Mouse (Mus musculus) left cerebral cortex, postnatal 10 days (tissue): Measurements from ENCODE around the gene Arr3. TPM values are rescaled to one million over a fixed set of nuclear protein-coding genes. Genes with fewer than 3 reads are reported as not detected.
A peak's percentile ranks its signal among the peaks of the same experiment; 100 is the strongest.

Experiments
- DNase-seq, 2 experiments: peaks; one replicate each; pipeline ENCODE4 v3.0.0; 2021 to 2022; ENCODE audit warnings: low spot score in 2 of 2, mixed read lengths in 1 of 2; ENCODE audit errors: extremely low spot score in 1 of 2
- intact Hi-C: fragments of 180-260 bp; cut with DNase I; formaldehyde crosslinking; loops from one replicate; pipeline ENCODE4 v1.15.1; 2025
- total RNA-seq, 2 experiments: library from RNA; stranded (reverse); gene quantifications; 2 replicates each; pipeline ENCODE4 v1.2.3; 2021

Gene Arr3
- under 1 TPM in 1 of 2 experiments, not detected in 1; 0.36 TPM for total RNA-seq

GRCm38 (mm10) chrX:100605314-100605713, at the start of gene Arr3:
Arr3 (plus strand) TSS chrX:100605497.
- no peak for DNase-seq
- intact Hi-C loops, result no loop called here

- no peak for DNase-seq
- intact Hi-C loops, result no loop called here
Measured at GRCm38 (mm10) chrX:100556026-100556425, 49.3 kb upstream of the Arr3 start.

- no peak for DNase-seq
- intact Hi-C loops, result no loop called here
Measured at GRCm38 (mm10) chrX:100565696-100566095, 39.6 kb upstream of the Arr3 start.

DNA sequence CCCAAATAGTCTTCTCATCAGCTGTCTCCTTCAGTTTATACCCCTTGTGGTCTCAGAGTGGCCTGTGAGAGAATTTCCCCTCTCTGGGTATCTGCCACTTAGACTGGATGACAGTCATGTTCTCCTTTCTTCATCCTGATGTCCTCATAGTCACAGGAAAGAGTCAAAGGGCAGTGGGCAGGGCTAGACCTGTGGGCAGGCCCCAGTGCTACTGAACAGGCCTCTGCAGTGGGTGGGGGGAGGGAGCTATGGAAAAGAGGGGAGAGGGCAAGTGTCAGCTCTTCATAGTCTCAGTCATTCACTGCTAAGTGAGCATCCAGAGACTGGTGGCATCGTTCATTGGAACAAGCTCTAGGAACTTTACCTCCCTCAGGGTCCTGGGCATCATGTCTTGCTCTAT, 33.3 kb upstream of the Arr3 start, which contains the start of gene Awat1:
TSS of gene Awat1 (plus strand) at position 301 of the 400 bp plus-strand sequence.
- intact Hi-C loops, result no loop called here
- no peak for DNase-seq

DNA sequence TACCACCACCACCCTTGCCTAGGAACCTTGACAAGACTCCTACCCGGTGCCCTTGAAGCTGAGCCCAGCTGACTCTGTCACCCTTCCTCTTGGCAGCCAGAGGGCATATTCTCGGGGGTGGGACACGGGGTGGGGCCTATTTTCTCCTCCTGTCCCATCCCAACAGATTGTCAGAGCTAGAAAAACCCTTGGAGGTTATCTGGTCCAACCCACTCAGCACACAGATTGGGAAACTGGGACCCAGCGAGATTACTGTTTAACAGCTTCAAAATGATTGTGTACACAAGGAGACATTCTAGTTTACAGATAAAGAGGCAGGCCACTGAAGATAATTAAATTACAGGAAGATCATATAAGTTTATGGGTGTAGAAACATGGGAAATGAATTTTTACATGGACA, 10.5 kb upstream of the Arr3 start, which contains the start of gene P2ry4:
TSS of gene P2ry4 (minus strand) at position 79 of the 400 bp plus-strand sequence.
- intact Hi-C loops, result no loop called here
- no peak for DNase-seq

GRCm38 (mm10) chrX:100597439-100597838, 7.9 kb upstream of the Arr3 start:
- peak; percentile 11 to 42 for DNase-seq
- intact Hi-C loops, result no loop called here

GRCm38 (mm10) chrX:100599755-100600154, 5.5 kb upstream of the Arr3 start:
- intact Hi-C loops, result no loop called here
- no peak for DNase-seq

DNA sequence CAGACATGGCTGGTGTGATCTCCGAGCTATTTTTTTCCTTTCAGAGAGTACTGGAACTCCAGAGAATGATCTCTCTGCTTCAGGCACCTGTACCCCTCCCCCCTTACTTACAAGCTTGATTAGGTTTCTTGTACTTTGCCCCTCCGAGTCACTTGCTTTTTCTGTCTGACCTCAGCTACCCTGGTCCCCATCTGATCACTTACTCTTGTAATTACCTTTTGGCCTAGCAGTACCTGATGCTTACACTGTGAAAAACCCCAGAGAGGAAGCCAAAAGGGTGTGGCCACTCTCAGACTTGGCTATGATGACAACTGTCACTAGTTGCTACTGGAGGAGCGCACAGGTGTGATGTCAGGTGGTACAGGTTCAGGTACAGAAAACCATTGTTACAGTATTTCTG, 13.2 kb downstream of the Arr3 start:
- intact Hi-C loops, result no loop called here
- no peak for DNase-seq

- intact Hi-C loops, result loop anchor here (10.0 kb wide), 1 partner anchor 113 kb away; no protein-coding TSS in a partner anchor
- DNase-seq, result no peak
Measured at GRCm38 (mm10) chrX:100621366-100621765, 16.1 kb downstream of the Arr3 start.

DNA sequence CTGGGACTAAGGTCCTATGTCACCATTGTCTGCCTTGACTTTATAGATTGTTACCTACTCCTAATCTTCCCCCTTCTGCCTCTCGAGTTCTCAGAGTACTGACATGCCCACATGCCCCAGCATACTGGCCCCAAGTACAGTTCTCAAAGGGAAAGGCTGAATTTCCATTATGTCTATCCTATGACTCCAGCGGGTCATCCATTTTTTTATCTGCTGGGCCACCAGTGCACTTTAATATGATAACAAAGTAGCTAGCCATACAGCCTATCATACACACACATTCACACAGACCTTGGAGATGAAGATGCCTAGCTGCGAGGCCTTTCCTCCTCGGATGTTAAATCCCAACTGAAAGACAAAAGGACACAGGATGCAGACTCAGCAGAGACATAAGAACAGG, 18.9 kb downstream of the Arr3 start:
- DNase-seq, result no peak
- intact Hi-C loops, result loop anchor here (10.0 kb wide), 1 partner anchor 111 kb away; no protein-coding TSS in a partner anchor

DNA sequence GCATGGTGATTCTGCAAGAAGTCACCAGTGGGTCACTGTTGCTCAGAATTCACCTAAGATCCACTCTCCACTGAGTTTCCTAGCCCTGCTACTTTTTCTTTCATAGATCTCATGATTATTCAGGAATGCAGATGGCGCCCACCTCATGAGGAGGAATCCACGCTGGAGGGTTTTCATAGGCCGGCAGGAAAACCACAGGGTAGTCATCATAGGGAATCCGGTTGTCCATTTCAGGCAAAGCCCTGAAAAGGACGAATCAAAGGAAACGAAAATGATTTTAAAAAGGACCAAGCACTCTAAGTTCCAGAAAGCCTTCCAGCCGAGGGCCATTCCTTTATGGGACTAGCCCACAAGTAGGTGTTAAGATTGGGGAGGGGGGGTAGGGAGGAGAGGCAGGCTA, 19.8 kb downstream of the Arr3 start:
- intact Hi-C loops, result loop anchor here (10.0 kb wide), 1 partner anchor 110 kb away; no protein-coding TSS in a partner anchor
- DNase-seq, result peak in 1 of 2 experiments; percentile 16

- intact Hi-C loops, result loop anchor here (10.0 kb wide), 1 partner anchor 109 kb away; no protein-coding TSS in a partner anchor
- DNase-seq, result no peak
Measured at GRCm38 (mm10) chrX:100625546-100625801, 20.2 kb downstream of the Arr3 start, which contains the start of gene Kif4. Kif4 (plus strand) TSS chrX:100625737.

- intact Hi-C loops, result loop anchor here (10.0 kb wide), 1 partner anchor 109 kb away; no protein-coding TSS in a partner anchor
- DNase-seq, result peak; percentile 89 to 94
Measured at GRCm38 (mm10) chrX:100625802-100626793, 20.8 kb downstream of the Arr3 start, which contains the start of gene Pdzd11. Pdzd11 (minus strand) TSS chrX:100626568.

- DNase-seq, result no peak
- intact Hi-C loops, result loop anchor here (10.0 kb wide), 1 partner anchor 106 kb away; no protein-coding TSS in a partner anchor
Measured at GRCm38 (mm10) chrX:100629076-100629475, 23.8 kb downstream of the Arr3 start.

DNA sequence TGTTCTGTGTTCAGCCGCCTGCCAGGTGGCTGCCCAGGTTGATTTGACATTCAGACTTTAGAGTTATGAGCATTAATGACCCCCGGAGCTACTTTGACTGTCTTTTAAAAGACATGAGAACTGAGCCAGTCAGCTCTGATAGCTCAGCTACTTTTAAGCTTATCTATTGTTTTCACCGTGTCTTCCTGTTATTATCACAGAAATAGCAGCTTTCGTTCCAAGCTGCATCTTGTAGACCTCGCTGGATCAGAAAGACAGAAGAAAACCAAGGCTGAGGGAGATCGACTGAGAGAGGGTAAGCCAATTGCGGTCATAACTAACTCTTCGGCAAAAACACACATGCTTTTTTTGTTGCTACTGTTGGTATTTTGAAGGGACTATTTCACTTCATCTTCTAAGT, 33.2 kb downstream of the Arr3 start:
- DNase-seq, result no peak
- intact Hi-C loops, result no loop called here

DNA sequence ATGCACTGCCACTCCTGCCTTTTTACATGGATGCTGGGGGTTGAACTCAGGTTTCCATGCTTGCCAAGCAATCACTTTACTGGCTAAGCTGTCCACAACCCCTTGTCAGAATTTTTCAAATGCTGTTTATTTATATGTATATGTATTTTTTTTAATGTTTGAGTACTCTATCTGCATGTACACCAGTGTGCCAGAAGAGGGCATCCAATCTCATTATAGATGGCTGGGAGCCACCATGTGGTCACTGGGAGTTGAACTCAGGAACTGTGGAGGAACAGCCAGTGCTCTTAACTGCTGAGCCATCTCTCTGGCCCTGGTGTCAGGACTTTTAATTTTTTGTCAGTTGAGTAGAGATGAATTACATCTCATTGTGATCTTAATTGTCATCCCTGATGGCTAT, 47.6 kb downstream of the Arr3 start:
- intact Hi-C loops, result no loop called here
- DNase-seq, result no peak

DNA sequence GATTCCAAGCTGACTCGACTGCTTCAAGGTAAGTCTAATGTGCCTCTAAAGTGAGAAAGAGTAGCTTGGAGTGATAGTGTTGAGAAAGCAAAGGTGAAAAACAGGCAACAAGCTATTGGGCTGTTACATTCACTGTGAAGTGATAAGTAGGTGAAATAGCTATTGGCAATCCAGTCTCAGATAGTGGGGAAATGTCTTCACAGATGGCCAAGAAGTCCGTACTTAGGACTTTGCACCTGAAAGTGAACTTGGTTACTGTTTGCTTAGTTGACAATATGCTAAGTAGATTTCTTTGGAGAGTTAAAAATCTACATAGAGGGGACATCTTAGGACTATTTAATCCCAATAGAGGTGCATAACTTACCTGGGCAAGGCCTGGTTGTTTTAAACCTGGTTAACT, 59.5 kb downstream of the Arr3 start:
- intact Hi-C loops, result no loop called here
- no peak for DNase-seq
